Mouse (Mus musculus) midbrain, embryonic 15.5 days (tissue): Measurements from ENCODE around the gene Faap24. TPM values are rescaled to one million over a fixed set of nuclear protein-coding genes. Genes with fewer than 3 reads are reported as not detected.

Source experiments
- ATAC-seq: fragments of 200-750 bp; cut with Nextera tagmentation; replicated peaks from 2 replicates; pipeline ENCODE4 v1.8.0; 2017; ENCODE audit warnings: moderate TSS enrichment
- H3K27ac ChIP-seq: fragments of 300-500 bp; sonication (generic); 2 replicates; pipeline ENCODE4 v1.5.1; 2015; ENCODE audit warnings: mild to moderate bottlenecking, inconsistent platforms
- H3K27me3 ChIP-seq: fragments of 300-500 bp; sonication (generic); replicated peaks from 2 replicates; pipeline ENCODE4 v1.6.1; 2015; ENCODE audit warnings: inconsistent platforms
- H3K36me3 ChIP-seq: fragments of 300-500 bp; sonication (generic); replicated peaks from 2 replicates; pipeline ENCODE4 v1.6.1; 2015; ENCODE audit warnings: inconsistent platforms
- H3K4me1 ChIP-seq: fragments of 300-500 bp; sonication (generic); 2 replicates; pipeline ENCODE4 v1.6.1; 2015; ENCODE audit warnings: inconsistent platforms
- H3K4me2 ChIP-seq: fragments of 300-500 bp; sonication (generic); 2 replicates; pipeline ENCODE4 v1.6.1; 2015; ENCODE audit warnings: inconsistent platforms, mild to moderate bottlenecking, moderate library complexity
- H3K4me3 ChIP-seq: fragments of 300-500 bp; sonication (generic); 2 replicates; pipeline ENCODE4 v1.5.1; 2015; ENCODE audit warnings: mild to moderate bottlenecking, inconsistent platforms
- H3K9ac ChIP-seq: fragments of 300-500 bp; sonication (generic); 2 replicates; pipeline ENCODE4 v1.6.1; 2015; ENCODE audit warnings: mild to moderate bottlenecking, inconsistent platforms
- H3K9me3 ChIP-seq: fragments of 300-500 bp; sonication (generic); 2 replicates; pipeline ENCODE4 v1.6.1; 2016; ENCODE audit warnings: inconsistent platforms
- WGBS: fragments of 180-500 bp; shearing (Covaris S2); methylation state at CpG from one replicate; pipeline ENCODE4 v1.1.7; 2015; ENCODE audit warnings: mixed read lengths; 5-methylcytosine and 5-hydroxymethylcytosine counted together
- polyA plus RNA-seq: library from polyadenylated mRNA; unstranded; fragments of >200 nt; fragmentation: Nextera tagmentation; extraction: Ambion mirVana; gene quantifications from 2 replicates; pipeline ENCODE4 v1.2.1, GENCODE M21; 2015

Gene Faap24
- polyA plus RNA-seq, result 19.4 and 19.9 TPM in 2 replicates

DNA sequence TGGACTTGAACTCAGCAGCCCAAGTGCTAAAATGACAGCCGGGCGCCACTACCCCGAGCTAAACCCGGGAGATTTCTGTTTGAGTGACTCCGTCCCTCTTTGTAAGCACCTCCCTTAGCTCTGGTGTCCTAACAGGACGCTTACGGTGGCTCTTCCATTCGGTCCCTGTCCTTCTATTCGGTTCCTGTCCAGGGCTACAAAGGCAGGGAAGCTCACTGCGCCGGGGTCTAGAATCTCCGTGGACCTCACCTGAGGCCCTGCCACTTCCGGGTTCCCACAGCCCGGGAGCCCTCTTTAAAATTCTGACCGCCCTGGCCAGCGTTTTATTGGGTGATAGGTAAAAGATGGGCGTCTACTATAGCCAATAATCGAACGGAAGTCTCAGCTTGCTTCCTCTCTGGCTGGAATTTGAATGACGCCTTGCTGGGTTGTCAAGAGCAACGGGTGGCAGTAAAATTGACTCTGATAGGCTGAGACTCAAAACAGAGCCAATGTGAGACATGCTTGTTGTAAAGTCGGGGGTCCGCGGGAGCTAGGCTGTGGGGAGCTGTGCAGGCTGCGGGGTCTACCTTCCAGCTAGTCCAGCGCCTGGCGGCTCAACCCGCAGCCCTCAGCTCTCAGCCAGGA lies at the start of gene Faap24, which contains the start of gene Cep89:
Faap24 (minus strand) TSS at position 295 of the 627 bp plus-strand sequence.
Cep89 (plus strand) TSS at position 494 of the 627 bp plus-strand sequence.
- Histone ChIP-seq H3K4me3 (peak within 1 kb of the TSS; percentile 70), H3K27ac (peak within 1 kb of the TSS; percentile 69; the same call in 1 of the 2 replicates), H3K27me3 (no peaks in the 10 kb centered on the region), H3K36me3 (peaks cover 5% of the 10 kb centered on the region; the same call in 1 of the 2 replicates), H3K4me2 (peak within 1 kb of the TSS; percentile 76), H3K9ac (peak within 1 kb of the TSS; percentile 66), H3K9me3 (no peaks in the 10 kb centered on the region), H3K4me1 (peaks cover 20% of the 10 kb centered on the region)
- under 1% methylated on average over 28 of the region's 28 CpGs for WGBS
- peak; percentile 99 for ATAC-seq

GRCm38 (mm10) chr7:35435266-35435665 lies 38.6 kb upstream of the Faap24 start:
- peaks cover 12% of the 10 kb centered on the region for H3K36me3 ChIP-seq
- H3K4me3 ChIP-seq, result no peak overlapping the region
- no peak overlapping the region for H3K9ac ChIP-seq
- ATAC-seq, result no peak
- H3K4me1 ChIP-seq, result no peaks in the 10 kb centered on the region
- no peak overlapping the region for H3K4me2 ChIP-seq
- no peaks in the 10 kb centered on the region for H3K27me3 ChIP-seq
- H3K27ac ChIP-seq, result no peak overlapping the region
- no peaks in the 10 kb centered on the region for H3K9me3 ChIP-seq
- 82% methylated on average over 9 of the region's 9 CpGs for WGBS

- Histone ChIP-seq H3K9ac (no peak overlapping the region), H3K27ac (no peak overlapping the region), H3K36me3 (peaks cover 18% of the 10 kb centered on the region), H3K4me2 (no peak overlapping the region), H3K27me3 (no peaks in the 10 kb centered on the region), H3K4me3 (no peak overlapping the region), H3K4me1 (no peaks in the 10 kb centered on the region), H3K9me3 (no peaks in the 10 kb centered on the region)
- 97% methylated on average over 10 of the region's 10 CpGs for WGBS
- no peak for ATAC-seq
Observed at GRCm38 (mm10) chr7:35428146-35428545, 31.5 kb upstream of the Faap24 start.

DNA sequence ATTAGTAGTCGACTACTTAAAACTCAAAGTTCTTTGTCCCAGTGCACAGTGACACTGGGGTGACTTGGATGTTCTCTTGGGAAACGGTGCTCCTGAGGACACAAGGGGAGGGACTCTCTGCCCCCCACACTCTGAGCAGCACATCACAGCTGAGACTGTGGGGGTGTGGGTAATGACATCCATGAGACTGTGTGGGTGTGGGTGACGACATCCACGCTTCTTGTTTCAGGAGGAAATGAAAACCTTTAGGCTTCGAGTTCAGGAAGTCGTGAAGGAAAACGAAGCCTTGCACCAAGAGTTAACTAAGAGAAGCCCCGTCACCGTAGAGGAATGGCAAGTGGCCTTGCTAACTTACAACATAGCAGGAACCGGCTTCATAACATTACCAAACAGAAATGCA lies 26.4 kb upstream of the Faap24 start:
- no peaks in the 10 kb centered on the region for H3K9me3 ChIP-seq
- no peak for ATAC-seq
- H3K36me3 ChIP-seq, result peaks cover 36% of the 10 kb centered on the region
- no peak overlapping the region for H3K27ac ChIP-seq
- H3K4me2 ChIP-seq, result no peak overlapping the region
- H3K9ac ChIP-seq, result no peak overlapping the region
- 91% methylated on average over 10 of the region's 10 CpGs for WGBS
- H3K27me3 ChIP-seq, result no peaks in the 10 kb centered on the region
- H3K4me3 ChIP-seq, result no peak overlapping the region
- no peaks in the 10 kb centered on the region for H3K4me1 ChIP-seq

DNA sequence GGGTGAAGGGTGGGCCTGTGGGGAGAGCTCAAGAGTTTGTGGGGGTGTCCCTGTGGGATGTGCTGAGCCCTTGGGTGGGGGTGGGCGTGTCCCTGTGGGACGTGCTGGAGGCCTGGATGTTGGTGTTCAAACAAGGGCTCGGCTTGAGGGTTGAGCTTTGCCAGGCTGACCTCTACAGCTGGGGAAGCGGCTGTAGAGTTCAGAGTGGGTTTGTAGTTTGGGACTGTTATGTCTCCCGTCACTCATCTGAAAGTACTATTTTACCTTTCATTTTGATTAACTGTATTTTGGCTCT lies 20.0 kb upstream of the Faap24 start:
- no peak overlapping the region for H3K27ac ChIP-seq
- no peaks in the 10 kb centered on the region for H3K27me3 ChIP-seq
- WGBS, result 90% methylated on average over 5 of the region's 5 CpGs
- ATAC-seq, result no peak
- H3K36me3 ChIP-seq, result peaks cover 28% of the 10 kb centered on the region
- H3K4me3 ChIP-seq, result no peak overlapping the region
- no peak overlapping the region for H3K4me2 ChIP-seq
- no peaks in the 10 kb centered on the region for H3K9me3 ChIP-seq
- H3K9ac ChIP-seq, result no peak overlapping the region
- H3K4me1 ChIP-seq, result no peaks in the 10 kb centered on the region

- Histone ChIP-seq H3K4me1 (no peaks in the 10 kb centered on the region), H3K36me3 (peaks cover 28% of the 10 kb centered on the region), H3K27ac (no peak overlapping the region), H3K9ac (no peak overlapping the region), H3K4me2 (no peak overlapping the region), H3K27me3 (no peaks in the 10 kb centered on the region), H3K9me3 (no peaks in the 10 kb centered on the region), H3K4me3 (no peak overlapping the region)
- ATAC-seq, result no peak
- 87% methylated on average over 9 of the region's 9 CpGs for WGBS
Observed at GRCm38 (mm10) chr7:35415801-35416653, 19.4 kb upstream of the Faap24 start.

GRCm38 (mm10) chr7:35415226-35415625 lies 18.6 kb upstream of the Faap24 start:
- WGBS, result 83% methylated on average over 5 of the region's 5 CpGs
- no peak overlapping the region for H3K4me3 ChIP-seq
- no peak overlapping the region for H3K9ac ChIP-seq
- H3K36me3 ChIP-seq, result peaks cover 30% of the 10 kb centered on the region
- no peak overlapping the region for H3K4me2 ChIP-seq
- no peaks in the 10 kb centered on the region for H3K27me3 ChIP-seq
- ATAC-seq, result no peak
- H3K27ac ChIP-seq, result no peak overlapping the region
- H3K9me3 ChIP-seq, result no peaks in the 10 kb centered on the region
- no peaks in the 10 kb centered on the region for H3K4me1 ChIP-seq

DNA sequence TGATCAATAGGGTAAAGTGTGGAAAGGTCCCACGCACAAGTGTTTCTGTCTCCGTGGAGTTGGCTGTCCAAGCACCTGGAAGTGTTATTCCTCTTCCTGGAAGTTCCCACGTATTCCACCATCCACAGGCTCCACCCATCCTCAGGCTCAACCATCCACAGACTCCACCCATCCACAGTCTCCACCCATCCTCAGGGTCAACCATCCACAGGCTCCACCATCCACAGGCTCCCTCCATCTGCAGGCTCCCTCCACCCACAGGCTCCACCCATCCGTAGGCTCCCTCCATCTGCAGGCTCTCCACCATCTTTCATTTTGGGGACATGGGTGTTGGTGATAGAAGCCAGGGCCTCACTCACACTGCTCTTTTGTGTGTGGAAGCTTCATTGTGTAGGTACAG lies 4.5 kb upstream of the Faap24 start:
- no peak overlapping the region for H3K4me3 ChIP-seq
- H3K27me3 ChIP-seq, result no peaks in the 10 kb centered on the region

GRCm38 (mm10) chr7:35395734-35396456 lies 741 bp downstream of the Faap24 start:
- H3K36me3 ChIP-seq, result peaks cover 5% of the 10 kb centered on the region; the same call in 1 of the 2 replicates
- WGBS, result 15% methylated on average over 17 of the region's 17 CpGs

More for the DNA sequence above, 4.5 kb upstream of the Faap24 start:
- Histone ChIP-seq H3K9ac (no peak overlapping the region), H3K36me3 (peaks cover 29% of the 10 kb centered on the region; the same call in 1 of the 2 replicates), H3K4me1 (peaks cover 11% of the 10 kb centered on the region), H3K27ac (no peak overlapping the region), H3K9me3 (no peaks in the 10 kb centered on the region), H3K4me2 (no peak overlapping the region)
- WGBS, result 90% methylated on average over 4 of the region's 4 CpGs
- no peak for ATAC-seq

GRCm38 (mm10) chr7:35392935-35393334 lies 3.7 kb downstream of the Faap24 start:
- Histone ChIP-seq H3K4me1 (peaks cover 17% of the 10 kb centered on the region), H3K4me3 (no peak overlapping the region), H3K9ac (no peak overlapping the region), H3K9me3 (no peaks in the 10 kb centered on the region), H3K27me3 (no peaks in the 10 kb centered on the region), H3K4me2 (no peak overlapping the region), H3K36me3 (no peaks in the 10 kb centered on the region; the same call in 1 of the 2 replicates), H3K27ac (no peak overlapping the region)
- no peak for ATAC-seq
- WGBS, result 61% methylated on average over 5 of the region's 5 CpGs

More at GRCm38 (mm10) chr7:35395734-35396456, 741 bp downstream of the Faap24 start:
- peaks cover 20% of the 10 kb centered on the region for H3K4me1 ChIP-seq
- no peaks in the 10 kb centered on the region for H3K27me3 ChIP-seq
- H3K9me3 ChIP-seq, result no peaks in the 10 kb centered on the region
- ATAC-seq, result peak; percentile 15
- H3K4me2 ChIP-seq, result peak overlapping the region; percentile 68
- peak overlapping the region; percentile 56; the same call in 1 of the 2 replicates for H3K9ac ChIP-seq
- peak overlapping the region; percentile 25; the same call in 1 of the 2 replicates for H3K27ac ChIP-seq
- peak overlapping the region; percentile 70 for H3K4me3 ChIP-seq

DNA sequence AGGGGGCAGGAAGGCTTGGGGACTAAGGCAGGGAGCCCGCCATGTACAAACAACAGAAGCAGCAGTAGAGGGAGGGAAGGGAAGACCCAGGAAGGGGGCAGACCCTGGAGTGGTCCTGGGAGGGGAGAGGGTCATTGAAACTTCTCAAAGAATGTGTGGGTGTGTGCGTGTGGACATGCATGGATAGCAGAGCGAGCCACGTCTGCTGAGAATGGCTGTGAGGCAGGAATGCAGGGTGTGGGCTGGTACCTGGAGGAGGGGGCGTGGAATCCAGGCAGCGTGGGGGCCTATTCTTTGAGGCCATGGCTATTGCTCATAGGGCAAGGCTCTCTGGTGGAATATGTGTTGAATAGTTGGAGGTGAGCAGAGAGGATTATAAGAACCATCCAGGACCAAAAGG lies 7.9 kb downstream of the Faap24 start:
- H3K4me1 ChIP-seq, result no peaks in the 10 kb centered on the region
- H3K9me3 ChIP-seq, result no peaks in the 10 kb centered on the region
- H3K4me2 ChIP-seq, result no peak overlapping the region
- ATAC-seq, result no peak
- no peak overlapping the region for H3K27ac ChIP-seq
- H3K36me3 ChIP-seq, result no peaks in the 10 kb centered on the region; the same call in 1 of the 2 replicates
- no peak overlapping the region for H3K9ac ChIP-seq
- 74% methylated on average over 6 of the region's 6 CpGs for WGBS
- H3K4me3 ChIP-seq, result no peak overlapping the region
- H3K27me3 ChIP-seq, result no peaks in the 10 kb centered on the region

GRCm38 (mm10) chr7:35386525-35386952 lies 10.1 kb downstream of the Faap24 start:
- no peak for ATAC-seq
- Histone ChIP-seq H3K27me3 (no peaks in the 10 kb centered on the region), H3K9ac (no peak overlapping the region), H3K9me3 (no peaks in the 10 kb centered on the region), H3K4me3 (no peak overlapping the region), H3K36me3 (no peaks in the 10 kb centered on the region), H3K27ac (no peak overlapping the region), H3K4me1 (no peaks in the 10 kb centered on the region), H3K4me2 (no peak overlapping the region)
- whole genome bisulfite sequencing, result 60% methylated on average over 6 of the region's 6 CpGs
